Mouse (Mus musculus) embryonic fibroblast, embryonic 13.5 days (primary cell): ENCODE measurements around the gene Snrpa1.

ENCODE experiments used
- CTCF ChIP-seq: IDR thresholded peaks from 2 replicates; pipeline ENCODE4 v1.5.1; 2011; ENCODE audit warnings: mild to moderate bottlenecking, control low read depth, low read length, moderate library complexity, borderline replicate concordance; ENCODE audit not compliant: insufficient read depth
- POLR2A ChIP-seq: IDR thresholded peaks from 2 replicates; pipeline ENCODE4 v1.6.1; 2011; ENCODE audit warnings: low read depth, mild to moderate bottlenecking, control low read depth, low read length, moderate library complexity

- no peak for TF ChIP-seq POLR2A
- TF ChIP-seq CTCF = no peak
Observed at GRCm38 (mm10) chr7:66111211-66111610, 52.4 kb downstream of the Snrpa1 start.
